ENCODE assay signal across 8 mouse cellular contexts in the genomic region with DNA sequence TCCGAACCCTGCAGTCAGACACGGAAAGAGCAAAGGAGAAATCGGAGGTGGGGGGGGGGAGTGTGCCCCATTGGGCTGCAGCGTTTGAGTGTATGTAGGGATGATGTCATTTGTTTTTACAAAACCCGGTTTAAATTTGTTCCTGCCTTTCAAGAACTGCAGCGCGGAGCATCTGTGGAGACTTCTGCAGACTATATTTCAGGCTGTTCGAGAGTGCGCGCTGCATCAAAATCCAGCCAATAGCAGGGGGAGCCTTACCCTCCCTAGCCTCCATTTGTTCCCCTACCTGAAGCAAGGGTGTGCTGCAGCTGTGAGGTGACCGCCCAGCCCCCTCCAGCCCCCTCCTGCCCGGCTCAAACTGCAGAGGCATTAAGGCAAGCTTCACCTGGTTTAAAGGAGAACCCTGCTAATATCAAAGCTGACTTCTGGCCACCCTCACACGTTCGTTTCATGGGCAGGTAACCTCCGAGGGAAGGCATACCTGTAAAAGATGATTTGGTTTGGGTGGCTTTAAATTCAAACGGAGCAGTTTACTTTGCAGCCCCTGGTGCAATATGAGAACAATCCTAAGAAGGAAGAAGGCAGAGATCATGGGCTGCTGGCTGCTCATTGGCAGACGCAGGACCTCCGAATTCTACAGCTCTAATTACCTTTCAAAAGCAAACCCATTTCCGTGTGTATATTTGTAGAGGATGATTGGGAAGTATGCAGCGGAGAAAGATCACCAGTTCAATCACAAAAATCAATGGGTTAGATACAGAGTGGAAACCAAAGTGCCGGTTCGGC.
A peak's percentile ranks its signal among the peaks of the same experiment; 100 is the strongest.
DNase-seq lines count a peak whose midpoint lies in the region; ATAC-seq lines count a peak whose summit lies in the region.

No protein-coding gene starts in this region.

- H3K4me2 ChIP-seq in midbrain, embryonic 16.5 days (ENCODE audit: low read length), result peak overlapping the region; percentile 62

- DNase-seq in cerebellum, postnatal 10 days, result peak; percentile 41 to 44
- no peak for DNase-seq in cerebellum, adult 11 months
- peak; percentile 87 for DNase-seq in brain, adult 2 months (ENCODE audit: low read depth, low spot score)
- peak; percentile 26 to 30 for DNase-seq in left cerebral cortex, postnatal 10 days (ENCODE audit: extremely low spot score in 1 of 2, low spot score in 2 of 2)
- no peak for DNase-seq in thymus, postnatal 14 days
- no peak for DNase-seq in Muller cell, postnatal 12 days (ENCODE audit: inconsistent ontology term)

- no peaks in the 10 kb centered on the region for H3K9me3 ChIP-seq in midbrain, embryonic 16.5 days (replicated peaks; ENCODE audit: control insufficient read depth, low read length, poor library complexity, severe bottlenecking)

- 7% methylated on average over 22 of the region's 22 CpGs for WGBS in midbrain, embryonic 16.5 days

- H3K9ac ChIP-seq in midbrain, embryonic 16.5 days (ENCODE audit: low read depth, low read length), result peak overlapping the region; percentile 57

- no peaks in the 10 kb centered on the region for H3K36me3 ChIP-seq in midbrain, embryonic 16.5 days (ENCODE audit: control insufficient read depth, insufficient read depth, low read length)

- H3K27me3 ChIP-seq in midbrain, embryonic 16.5 days (ENCODE audit: control insufficient read depth, insufficient read depth, low read depth, low read length), result no peaks in the 10 kb centered on the region

- peaks cover 3% of the 10 kb centered on the region for H3K4me1 ChIP-seq in midbrain, embryonic 16.5 days (ENCODE audit: control insufficient read depth, insufficient read depth, low read length)

- H3K4me3 ChIP-seq in midbrain, embryonic 16.5 days (ENCODE audit: low read depth, low read length), result peak overlapping the region; percentile 36

- peak overlapping the region; percentile 23; the same call in 1 of the 2 replicates for H3K27ac ChIP-seq in midbrain, embryonic 16.5 days (ENCODE audit: low read length)

- peak; percentile 60 to 68; a peak in 3 of 4 replicates for ATAC-seq in hematopoietic stem cell, adult 5-6 weeks (replicated peaks in 1 of 2; ENCODE audit: insufficient read depth in 1 of 2, low FRiP score in 2 of 2, low TSS enrichment in 1 of 2, low read depth in 1 of 2, poor library complexity in 2 of 2, severe bottlenecking in 2 of 2)
- ATAC-seq in midbrain, embryonic 16.5 days, result peak; percentile 97

- intact Hi-C loops in left cerebral cortex, postnatal 10 days (cut with DNase I), result no loop called here

Comparison
In these comparisons a context has a peak if more than half of its experiments do, and no peak if none do; other contexts are left out.
1. DNase-seq: peak in cerebellum, postnatal 10 days (2 of 2), brain, adult 2 months (single experiment) and left cerebral cortex, postnatal 10 days (2 of 2); none in cerebellum, adult 11 months (single experiment), thymus, postnatal 14 days (single experiment) and Muller cell, postnatal 12 days (single experiment).